Mouse (Mus musculus): Measurements from ENCODE around the gene P2rx1. TPM values are rescaled to one million over a fixed set of nuclear protein-coding genes. Genes with fewer than 3 reads are reported as not detected.
A peak's percentile ranks its signal among the peaks of the same experiment; 100 is the strongest.

P2rx1 gene
- polyA plus RNA-seq, 1 experiment from 2014 or later = not detected

DNA sequence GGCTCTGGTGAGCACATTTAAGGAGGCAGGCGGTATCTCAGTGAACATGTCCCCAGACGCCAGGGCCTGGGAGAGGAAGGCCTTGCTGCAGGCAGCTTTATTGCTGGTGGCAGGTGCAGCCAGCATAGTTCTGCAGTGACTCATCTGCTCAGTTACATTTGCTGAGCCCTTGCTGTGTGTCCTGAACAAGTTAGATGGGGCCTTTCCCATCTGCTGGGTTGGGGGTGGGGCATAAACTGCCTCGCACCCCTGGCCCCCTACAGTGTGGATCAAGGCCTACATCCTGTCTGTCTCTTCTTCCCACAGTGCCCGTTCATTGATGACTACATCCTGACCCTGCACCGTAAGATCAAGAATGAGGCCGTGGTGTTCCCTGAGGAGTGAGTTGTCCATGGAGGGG is 38.0 kb downstream of the P2rx1 start:
- in situ Hi-C loops (cut with MboI; ENCODE audit: low pct_unique_long_range_greater_than_20kb) = no loop called here
- POLR2A ChIA-PET = no interaction called here
- DNase-seq (ENCODE audit: low read depth, low spot score) (no peak), ATAC-seq (peak; percentile 95)
- H3K27me3 ChIP-seq = no peaks in the 10 kb centered on the region
- no peak for TF ChIP-seq CTCF (IDR thresholded peaks at IDR 0.05)
- CTCF ChIA-PET = interaction anchor here (1.5 to 1.6 kb wide), 2 partner anchors 11 to 13 kb away, joined by 6 read pairs; partner anchors contain the start of gene Ncbp3

DNA sequence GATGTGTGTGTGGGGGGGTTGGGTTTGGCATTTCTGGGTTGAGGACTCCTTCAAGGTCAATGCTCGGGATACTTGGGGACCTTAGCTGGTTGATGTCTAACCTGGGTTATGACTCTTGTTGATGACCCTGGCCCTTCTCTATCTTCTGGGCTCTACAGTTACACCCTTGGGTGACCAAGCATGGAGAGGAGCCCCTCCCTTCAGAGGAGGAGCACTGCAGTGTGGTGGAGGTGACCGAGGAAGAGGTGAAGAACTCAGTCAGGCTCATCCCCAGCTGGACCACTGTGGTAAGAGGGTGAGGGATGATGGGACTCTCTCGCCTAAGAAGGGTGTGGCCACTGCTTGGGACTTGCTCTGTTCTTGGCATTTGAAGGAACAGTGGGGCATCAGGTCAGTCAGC is 38.8 kb downstream of the P2rx1 start:
- DNase-seq (ENCODE audit: low read depth, low spot score) = no peak
- no peak for TF ChIP-seq CTCF (IDR thresholded peaks at IDR 0.05)
- POLR2A ChIA-PET = no interaction called here
- no peak for ATAC-seq
- H3K27me3 ChIP-seq = no peaks in the 10 kb centered on the region
- in situ Hi-C loops (cut with MboI; ENCODE audit: low pct_unique_long_range_greater_than_20kb) = no loop called here
- CTCF ChIA-PET = interaction anchor here (0.8 kb wide), 1 partner anchor 10 kb away, joined by 3 read pairs; the partner anchor contains the start of gene Ncbp3

DNA sequence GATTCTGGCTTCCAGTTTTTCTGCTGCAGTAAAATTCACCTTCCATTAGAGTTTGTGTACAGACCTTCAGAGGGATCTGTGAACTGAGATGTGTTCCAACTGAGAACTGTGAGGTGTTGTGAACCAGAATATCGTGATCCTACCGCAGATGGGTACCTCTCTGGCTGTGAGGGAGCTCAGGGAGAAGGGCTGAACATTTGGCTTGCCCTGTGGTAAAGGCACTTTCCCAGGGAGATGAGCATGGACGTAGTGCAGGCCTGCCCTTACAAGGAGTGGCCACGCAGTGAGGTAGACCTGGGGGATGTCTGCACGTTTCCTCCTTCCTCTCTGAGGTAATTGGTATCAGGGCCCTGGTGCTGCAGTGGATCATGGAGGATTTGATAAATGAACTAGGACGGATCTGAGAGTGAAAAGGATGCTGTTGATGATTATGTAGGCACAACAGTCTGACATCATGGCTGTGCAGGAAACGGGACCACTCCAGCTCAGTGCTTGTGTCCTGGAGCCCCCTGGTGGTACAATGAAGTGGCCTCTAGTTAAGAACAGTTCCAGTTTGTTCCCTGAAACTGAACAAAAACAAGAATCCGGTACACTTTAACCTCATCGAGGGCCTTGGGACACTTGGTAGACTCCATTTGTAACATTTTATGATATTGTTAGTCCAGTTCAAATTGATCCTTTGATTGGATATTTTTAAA is 40.3 kb downstream of the P2rx1 start:
- ATAC-seq (no peak), DNase-seq (ENCODE audit: low read depth, low spot score) (no peak)
- H3K27me3 ChIP-seq = no peaks in the 10 kb centered on the region
- in situ Hi-C loops (cut with MboI; ENCODE audit: low pct_unique_long_range_greater_than_20kb) = no loop called here
- POLR2A ChIA-PET = interaction anchor here (1.0 to 1.2 kb wide), 2 partner anchors 18 to 33 kb away, joined by 3 read pairs; no protein-coding TSS in a partner anchor
- TF ChIP-seq CTCF (IDR thresholded peaks at IDR 0.05) = peak; percentile 94
- CTCF ChIA-PET = interaction anchor here (1.0 to 1.9 kb wide), 4 partner anchors 15 to 98 kb away, joined by 3 to 29 read pairs (median 6); no protein-coding TSS in a partner anchor

DNA sequence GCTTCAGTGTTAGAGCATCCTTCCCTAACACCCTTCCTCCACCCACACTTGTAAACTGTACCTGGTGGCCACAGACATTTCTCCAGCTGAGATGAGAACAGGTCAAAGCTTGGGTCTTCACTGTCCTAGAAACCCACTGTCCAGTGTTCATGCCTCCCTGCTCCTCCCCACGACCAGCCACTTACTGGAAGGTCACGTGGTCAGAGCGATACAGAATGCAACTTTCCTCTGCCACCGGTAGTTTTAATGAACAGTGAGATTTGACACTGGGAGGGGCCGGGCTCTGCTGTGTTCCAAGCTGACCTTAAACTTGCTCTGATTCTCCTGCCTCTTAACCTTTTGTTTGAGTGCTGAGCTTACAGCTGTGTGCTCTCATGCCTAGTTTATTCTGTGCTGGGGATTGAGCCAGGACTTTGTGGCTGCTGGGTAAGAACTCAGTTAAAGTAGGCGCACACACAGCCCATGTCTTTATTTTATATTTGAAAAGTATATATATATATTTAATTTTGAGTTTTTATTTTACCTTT is 45.4 kb downstream of the P2rx1 start:
- ChIA-PET POLR2A (no interaction called here), CTCF (interaction anchor here (1.1 to 8.9 kb wide), 4 partner anchors 16 to 38 kb away, joined by 3 to 81 read pairs (median 3); no protein-coding TSS in a partner anchor)
- DNase-seq (ENCODE audit: low read depth, low spot score) (no peak), ATAC-seq (no peak)
- no peaks in the 10 kb centered on the region for H3K27me3 ChIP-seq
- in situ Hi-C loops (cut with MboI; ENCODE audit: low pct_unique_long_range_greater_than_20kb) = no loop called here
- TF ChIP-seq CTCF (IDR thresholded peaks at IDR 0.05) = no peak

DNA sequence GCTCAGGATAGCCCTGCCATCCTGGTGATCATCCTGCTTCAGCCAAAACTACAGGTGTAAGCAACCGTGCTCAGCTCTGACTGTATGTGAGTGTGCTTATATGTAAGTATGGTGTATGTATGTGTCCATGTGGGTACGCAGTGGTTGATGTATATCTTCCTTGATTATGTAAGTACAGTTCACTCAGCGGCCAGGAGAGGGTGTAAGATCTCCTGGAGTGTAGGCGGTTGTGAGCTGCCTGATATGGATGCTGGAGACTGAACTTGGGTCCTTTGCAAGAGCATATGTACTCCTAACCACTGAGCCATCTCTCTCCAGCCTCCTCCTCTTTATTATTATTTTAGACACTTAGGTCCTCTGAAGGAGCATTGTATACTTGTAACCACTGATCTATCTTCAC is 45.9 kb downstream of the P2rx1 start:
- no peak for DNase-seq (ENCODE audit: low read depth, low spot score)
- ChIA-PET CTCF (interaction anchor here (1.1 to 8.9 kb wide), 5 partner anchors 14 to 39 kb away, joined by 3 to 81 read pairs (median 3); no protein-coding TSS in a partner anchor), POLR2A (no interaction called here)
- no peak for ATAC-seq
- in situ Hi-C loops (cut with MboI; ENCODE audit: low pct_unique_long_range_greater_than_20kb) = loop anchor here (5.0 kb wide), 1 partner anchor 32 kb away; no protein-coding TSS in a partner anchor
- no peaks in the 10 kb centered on the region for H3K27me3 ChIP-seq
- peak; percentile 40 for TF ChIP-seq CTCF (IDR thresholded peaks at IDR 0.05)

DNA sequence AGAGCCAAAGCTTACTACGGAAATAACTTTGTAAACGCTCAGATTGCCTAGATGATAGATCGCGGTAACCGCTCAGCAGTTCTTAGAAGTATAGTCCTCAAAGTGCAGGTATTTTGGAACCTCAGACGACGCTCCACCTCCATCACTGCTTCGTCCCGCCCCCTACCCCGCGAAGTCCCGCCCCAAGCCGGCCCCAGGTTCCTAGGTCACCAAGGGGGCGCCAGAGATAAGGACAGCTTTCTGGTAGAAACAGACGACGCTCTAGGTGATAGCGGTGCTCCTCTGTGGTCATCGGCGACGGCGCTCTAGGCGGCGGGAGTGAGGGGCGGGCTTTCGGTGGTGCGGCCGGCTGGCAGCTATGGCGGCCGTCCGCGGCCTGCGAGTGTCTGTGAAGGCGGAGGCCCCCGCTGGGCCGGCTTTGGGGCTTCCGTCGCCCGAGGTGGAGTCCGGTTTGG is 48.7 kb downstream of the P2rx1 start, which contains the start of gene Ncbp3:
TSS of gene Ncbp3 (plus strand) at position 242 of the 455 bp plus-strand sequence.
- POLR2A ChIA-PET = interaction anchor here (0.6 to 2.3 kb wide), 4 partner anchors 14 to 552 kb away, joined by 3 to 10 read pairs (median 4); no protein-coding TSS in a partner anchor
- no peaks in the 10 kb centered on the region for H3K27me3 ChIP-seq
- ATAC-seq = peak; percentile 85

DNA sequence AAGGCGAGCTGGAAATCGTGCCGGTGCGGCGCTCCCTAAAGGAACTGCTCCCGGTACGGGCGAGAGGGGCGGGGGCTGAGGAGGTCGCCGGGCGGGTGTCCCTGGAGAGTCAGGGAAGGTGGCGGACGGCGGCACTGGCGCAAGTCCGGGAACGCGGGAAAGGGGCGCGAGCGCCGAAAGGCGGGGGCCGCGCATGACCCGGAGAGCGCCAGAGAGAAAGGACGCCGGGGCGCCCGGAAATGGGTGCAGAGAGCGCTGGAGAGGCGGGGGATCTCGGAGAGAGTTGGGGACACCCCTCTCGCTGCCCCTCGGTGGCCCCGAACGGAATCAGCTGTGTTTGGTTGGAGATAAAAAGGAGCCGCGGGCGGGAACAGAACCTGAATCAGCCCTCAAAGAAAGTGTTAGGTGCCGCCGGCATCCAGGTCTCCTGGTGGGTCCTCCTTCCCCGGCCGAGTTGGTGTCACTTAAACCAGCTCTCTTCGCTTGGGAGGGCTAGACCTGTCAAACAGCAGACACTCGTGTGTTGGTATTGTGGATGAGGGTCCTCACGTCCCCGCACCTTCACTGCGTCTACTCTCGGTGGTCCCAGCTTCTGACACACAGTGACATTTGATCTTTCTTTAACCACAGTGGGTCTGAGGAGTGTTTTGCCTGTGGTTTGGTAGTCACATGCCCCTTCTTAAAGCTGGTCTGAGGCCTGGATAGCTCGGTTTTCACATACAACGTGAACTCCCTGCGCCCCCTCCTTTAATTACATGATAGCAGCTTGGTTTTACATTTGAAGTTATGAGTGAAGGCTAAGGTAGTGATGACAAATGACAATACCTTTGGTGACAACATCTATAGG is 49.4 kb downstream of the P2rx1 start:
- in situ Hi-C loops (cut with MboI; ENCODE audit: low pct_unique_long_range_greater_than_20kb) = loop anchor here (5.0 kb wide), 1 partner anchor 36 kb away; no protein-coding TSS in a partner anchor
- CTCF ChIA-PET = interaction anchor here (0.8 to 8.9 kb wide), 11 partner anchors 10 to 70 kb away, joined by 3 to 81 read pairs (median 4); no protein-coding TSS in a partner anchor
- no peak for DNase-seq (ENCODE audit: low read depth, low spot score)

More for the DNA sequence above, 48.7 kb downstream of the P2rx1 start, which contains the start of gene Ncbp3:
- CTCF ChIA-PET = interaction anchor here (0.8 to 8.9 kb wide), 8 partner anchors 9 to 47 kb away, joined by 3 to 81 read pairs (median 4); no protein-coding TSS in a partner anchor
- in situ Hi-C loops (cut with MboI; ENCODE audit: low pct_unique_long_range_greater_than_20kb) = loop anchor here (5.0 kb wide), 1 partner anchor 35 kb away; no protein-coding TSS in a partner anchor
- peak; percentile 75 for DNase-seq (ENCODE audit: low read depth, low spot score)
- TF ChIP-seq CTCF (IDR thresholded peaks at IDR 0.05) = peak; percentile 99

DNA sequence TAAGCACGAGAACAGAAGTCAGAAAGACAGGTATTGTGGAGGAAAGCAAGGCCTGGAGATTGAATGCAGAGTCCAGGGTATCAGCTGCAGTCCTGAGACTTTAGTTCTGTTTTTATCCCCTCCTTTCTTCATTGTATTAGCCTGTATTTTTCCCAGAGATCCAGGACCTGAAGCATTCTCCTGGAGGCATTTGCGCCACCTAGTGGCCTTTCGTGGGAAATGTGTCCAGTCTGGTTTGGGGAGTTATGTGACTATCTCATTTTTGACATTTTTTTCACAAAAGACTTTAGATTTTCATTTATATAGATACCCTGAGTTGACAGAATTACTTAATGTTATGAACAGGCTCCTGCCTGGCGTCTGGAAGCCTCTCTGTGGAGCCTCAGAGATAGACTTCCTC is 50.4 kb downstream of the P2rx1 start:
- ChIA-PET CTCF (interaction anchor here (1.0 to 8.9 kb wide), 5 partner anchors 26 to 71 kb away, joined by 3 to 81 read pairs (median 4); no protein-coding TSS in a partner anchor), POLR2A (interaction anchor here (0.7 to 2.3 kb wide), 2 partner anchors 16 to 42 kb away, joined by 3 to 10 read pairs; no protein-coding TSS in a partner anchor)
- TF ChIP-seq CTCF (IDR thresholded peaks at IDR 0.05) = peak; percentile 94
- in situ Hi-C loops (cut with MboI; ENCODE audit: low pct_unique_long_range_greater_than_20kb) = loop anchor here (5.0 kb wide), 1 partner anchor 37 kb away; no protein-coding TSS in a partner anchor
- ATAC-seq = no peak
- H3K27me3 ChIP-seq = no peaks in the 10 kb centered on the region
- no peak for DNase-seq (ENCODE audit: low read depth, low spot score)

More for the DNA sequence above, 49.4 kb downstream of the P2rx1 start:
- peak; percentile 36 for ATAC-seq
- H3K27me3 ChIP-seq = no peaks in the 10 kb centered on the region
- no peak for TF ChIP-seq CTCF (IDR thresholded peaks at IDR 0.05)
- POLR2A ChIA-PET = interaction anchor here (1.1 to 2.3 kb wide), 2 partner anchors 25 to 41 kb away, joined by 3 to 10 read pairs; no protein-coding TSS in a partner anchor

DNA sequence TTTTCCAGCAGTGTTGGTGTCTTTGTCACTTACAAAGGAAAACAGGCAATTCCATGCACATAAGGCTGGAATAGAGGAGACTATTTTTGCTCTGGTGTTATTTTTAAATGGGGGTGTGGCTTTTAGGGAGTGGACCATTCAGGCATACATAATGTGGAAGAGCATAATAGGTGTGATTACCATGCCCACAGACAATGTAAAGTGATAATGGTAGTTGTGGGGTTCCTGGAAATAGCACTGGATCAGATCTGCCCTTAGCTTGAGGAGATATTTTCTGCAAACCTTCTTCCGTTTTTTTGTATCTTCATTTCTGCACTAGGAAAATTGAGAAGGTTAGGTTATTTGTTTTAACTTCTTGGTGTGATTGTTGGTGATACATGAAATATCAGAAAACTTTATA is 53.9 kb downstream of the P2rx1 start:
- no peak for ATAC-seq

More for the DNA sequence above, 53.9 kb downstream of the P2rx1 start:
- TF ChIP-seq CTCF (IDR thresholded peaks at IDR 0.05) = no peak
- in situ Hi-C loops (cut with MboI; ENCODE audit: low pct_unique_long_range_greater_than_20kb) = no loop called here
- DNase-seq (ENCODE audit: low read depth, low spot score) = no peak
- ChIA-PET POLR2A (no interaction called here), CTCF (interaction anchor here (8.9 kb wide), 1 partner anchor 47 kb away, joined by 81 read pairs; no protein-coding TSS in a partner anchor)
- H3K27me3 ChIP-seq = no peaks in the 10 kb centered on the region
